Mouse (Mus musculus): Measurements from ENCODE around the gene Myt1l. TPM values are rescaled to one million over a fixed set of nuclear protein-coding genes. Genes with fewer than 3 reads are reported as not detected.

Gene Myt1l
- polyA plus RNA-seq, 1 experiment from 2014 or later, result 1.2 TPM

- no peaks in the 10 kb centered on the region for H3K27me3 ChIP-seq (replicated peaks; ENCODE audit: control insufficient read depth, insufficient read depth, low read length)
- H3K4me1 ChIP-seq (replicated peaks; ENCODE audit: control insufficient read depth, insufficient read depth, low read length), result no peaks in the 10 kb centered on the region
Measured at GRCm38 (mm10) chr12:29961041-29961440, 432.9 kb downstream of the Myt1l start.

GRCm38 (mm10) chr12:29965016-29965415 lies 436.8 kb downstream of the Myt1l start:
- Histone ChIP-seq H3K36me3 (ENCODE audit: control insufficient read depth, insufficient read depth) (no peaks in the 10 kb centered on the region), H3K4me3 (ENCODE audit: low read depth, low read length) (no peak overlapping the region), H3K27ac (ENCODE audit: low read depth, low read length) (no peak overlapping the region), H3K9ac (ENCODE audit: low read depth, low read length) (no peak overlapping the region), H3K4me1 (replicated peaks; ENCODE audit: control insufficient read depth, insufficient read depth, low read length) (no peaks in the 10 kb centered on the region), H3K9me3 (ENCODE audit: control insufficient read depth) (no peaks in the 10 kb centered on the region), H3K4me2 (replicated peaks; ENCODE audit: low read depth) (no peak overlapping the region), H3K27me3 (replicated peaks; ENCODE audit: control insufficient read depth, insufficient read depth, low read length) (no peaks in the 10 kb centered on the region)
- 77% methylated on average over 6 of the region's 6 CpGs for WGBS
- no peak for ATAC-seq
- TF ChIP-seq CTCF (IDR thresholded peaks at IDR 0.05; ENCODE audit: low read depth), result no peak

More at GRCm38 (mm10) chr12:29961041-29961440, 432.9 kb downstream of the Myt1l start:
- WGBS, result 58% methylated on average over 1 of the region's 1 CpGs
- Histone ChIP-seq H3K36me3 (ENCODE audit: control insufficient read depth, insufficient read depth) (no peaks in the 10 kb centered on the region), H3K4me3 (ENCODE audit: low read depth, low read length) (no peak overlapping the region), H3K4me2 (replicated peaks; ENCODE audit: low read depth) (no peak overlapping the region), H3K27ac (ENCODE audit: low read depth, low read length) (no peak overlapping the region), H3K9ac (ENCODE audit: low read depth, low read length) (no peak overlapping the region), H3K9me3 (ENCODE audit: control insufficient read depth) (no peaks in the 10 kb centered on the region)
- ATAC-seq, result no peak
- no peak for TF ChIP-seq CTCF (IDR thresholded peaks at IDR 0.05; ENCODE audit: low read depth)

- Histone ChIP-seq H3K4me1 (replicated peaks; ENCODE audit: control insufficient read depth, insufficient read depth, low read length) (no peaks in the 10 kb centered on the region), H3K4me2 (replicated peaks; ENCODE audit: low read depth) (no peak overlapping the region), H3K9me3 (ENCODE audit: control insufficient read depth) (no peaks in the 10 kb centered on the region), H3K27ac (ENCODE audit: low read depth, low read length) (no peak overlapping the region), H3K36me3 (ENCODE audit: control insufficient read depth, insufficient read depth) (no peaks in the 10 kb centered on the region), H3K4me3 (ENCODE audit: low read depth, low read length) (no peak overlapping the region), H3K27me3 (replicated peaks; ENCODE audit: control insufficient read depth, insufficient read depth, low read length) (no peaks in the 10 kb centered on the region), H3K9ac (ENCODE audit: low read depth, low read length) (no peak overlapping the region)
- 78% methylated on average over 7 of the region's 7 CpGs for WGBS
- TF ChIP-seq CTCF (IDR thresholded peaks at IDR 0.05; ENCODE audit: low read depth), result no peak
- no peak for ATAC-seq
Measured at GRCm38 (mm10) chr12:29971795-29972464, 443.7 kb downstream of the Myt1l start.

GRCm38 (mm10) chr12:29972533-29972932 lies 444.3 kb downstream of the Myt1l start:
- TF ChIP-seq CTCF (IDR thresholded peaks at IDR 0.05; ENCODE audit: low read depth), result no peak
- no peak overlapping the region for H3K9ac ChIP-seq (ENCODE audit: low read depth, low read length)
- no peaks in the 10 kb centered on the region for H3K36me3 ChIP-seq (ENCODE audit: control insufficient read depth, insufficient read depth)
- no peaks in the 10 kb centered on the region for H3K4me1 ChIP-seq (replicated peaks; ENCODE audit: control insufficient read depth, insufficient read depth, low read length)
- H3K9me3 ChIP-seq (ENCODE audit: control insufficient read depth), result no peaks in the 10 kb centered on the region
- WGBS, result 64% methylated on average over 6 of the region's 6 CpGs
- H3K4me2 ChIP-seq (replicated peaks; ENCODE audit: low read depth), result no peak overlapping the region
- no peak overlapping the region for H3K27ac ChIP-seq (ENCODE audit: low read depth, low read length)
- no peak overlapping the region for H3K4me3 ChIP-seq (ENCODE audit: low read depth, low read length)
- ATAC-seq, result no peak
- H3K27me3 ChIP-seq (replicated peaks; ENCODE audit: control insufficient read depth, insufficient read depth, low read length), result no peaks in the 10 kb centered on the region

All from intestine, postnatal 0 days (tissue).